Mouse (Mus musculus) limb, embryonic 15.5 days (tissue): ENCODE data around the gene Man2a1. TPM values are rescaled to one million over a fixed set of nuclear protein-coding genes. Genes with fewer than 3 reads are reported as not detected.

Experiments used
- ATAC-seq: fragments of 200-750 bp; cut with Nextera tagmentation; 2 replicates; pipeline ENCODE4 v1.8.0; 2017; ENCODE audit warnings: low read depth, moderate TSS enrichment; ENCODE audit not compliant: insufficient number of reproducible peaks, low FRiP score, low TSS enrichment
- H3K27ac ChIP-seq: fragments of 300-500 bp; sonication (generic); 2 replicates; pipeline ENCODE4 v1.5.1; 2015; ENCODE audit warnings: moderate library complexity, mild to moderate bottlenecking, inconsistent platforms
- H3K27me3 ChIP-seq: fragments of 300-500 bp; sonication (generic); 2 replicates; pipeline ENCODE4 v1.6.1; 2015; ENCODE audit warnings: inconsistent platforms
- H3K36me3 ChIP-seq: fragments of 300-500 bp; sonication (generic); 2 replicates; pipeline ENCODE4 v1.6.1; 2015; ENCODE audit warnings: inconsistent platforms
- H3K4me1 ChIP-seq: fragments of 300-500 bp; sonication (generic); 2 replicates; pipeline ENCODE4 v1.6.1; 2015; ENCODE audit warnings: inconsistent platforms
- H3K4me2 ChIP-seq: fragments of 300-500 bp; sonication (generic); 2 replicates; pipeline ENCODE4 v1.6.1; 2015; ENCODE audit warnings: mild to moderate bottlenecking, inconsistent platforms
- H3K4me3 ChIP-seq: fragments of 300-500 bp; sonication (generic); 2 replicates; pipeline ENCODE4 v1.5.1; 2015; ENCODE audit warnings: mild to moderate bottlenecking, inconsistent platforms
- H3K9ac ChIP-seq: fragments of 300-500 bp; sonication (generic); 2 replicates; pipeline ENCODE4 v1.6.1; 2015; ENCODE audit warnings: inconsistent platforms
- H3K9me3 ChIP-seq: fragments of 300-500 bp; sonication (generic); 2 replicates; pipeline ENCODE4 v1.6.1; 2016; ENCODE audit warnings: inconsistent platforms
- WGBS: fragments of 180-500 bp; shearing (Covaris S2); methylation state at CpG from one replicate; pipeline ENCODE4 v1.1.7; 2015; 5-methylcytosine and 5-hydroxymethylcytosine counted together
- polyA plus RNA-seq: library from polyadenylated mRNA; unstranded; fragments of >200 nt; fragmentation: Nextera tagmentation; extraction: Ambion mirVana; gene quantifications from 2 replicates; pipeline ENCODE4 v1.2.1, GENCODE M21; 2015

Gene Man2a1
- polyA plus RNA-seq, 1 experiment from 2014 or later, result 15.6 TPM

GRCm38 (mm10) chr17:64604163-64604562, 3.6 kb downstream of the Man2a1 start:
- no peak overlapping the region for H3K4me3 ChIP-seq
- no peak overlapping the region for H3K9ac ChIP-seq
- no peaks in the 10 kb centered on the region for H3K36me3 ChIP-seq
- WGBS, result 61% methylated on average over 5 of the region's 5 CpGs
- no peak overlapping the region for H3K4me2 ChIP-seq
- H3K27ac ChIP-seq, result no peak overlapping the region
- H3K27me3 ChIP-seq, result no peaks in the 10 kb centered on the region
- no peak for ATAC-seq
- no peaks in the 10 kb centered on the region for H3K9me3 ChIP-seq
- peaks cover 19% of the 10 kb centered on the region for H3K4me1 ChIP-seq

GRCm38 (mm10) chr17:64608228-64608627, 7.7 kb downstream of the Man2a1 start:
- WGBS, result 87% methylated on average over 6 of the region's 6 CpGs
- no peak for ATAC-seq
- H3K27ac ChIP-seq, result no peak overlapping the region
- H3K4me1 ChIP-seq, result peaks cover 38% of the 10 kb centered on the region
- H3K9ac ChIP-seq, result no peak overlapping the region
- no peaks in the 10 kb centered on the region for H3K27me3 ChIP-seq
- H3K9me3 ChIP-seq, result no peaks in the 10 kb centered on the region
- H3K4me3 ChIP-seq, result no peak overlapping the region
- H3K36me3 ChIP-seq, result no peaks in the 10 kb centered on the region; the same call in 1 of the 2 replicates
- no peak overlapping the region for H3K4me2 ChIP-seq

- Histone ChIP-seq H3K27me3 (no peaks in the 10 kb centered on the region), H3K4me1 (peaks cover 35% of the 10 kb centered on the region), H3K9ac (no peak overlapping the region), H3K4me3 (no peak overlapping the region), H3K36me3 (no peaks in the 10 kb centered on the region; the same call in 1 of the 2 replicates), H3K27ac (no peak overlapping the region), H3K4me2 (no peak overlapping the region), H3K9me3 (no peaks in the 10 kb centered on the region)
- no peak for ATAC-seq
- 67% methylated on average over 6 of the region's 6 CpGs for WGBS
Observed at GRCm38 (mm10) chr17:64608923-64609598, 8.5 kb downstream of the Man2a1 start.

- H3K4me3 ChIP-seq, result no peak overlapping the region
- H3K36me3 ChIP-seq, result no peaks in the 10 kb centered on the region; the same call in 1 of the 2 replicates
- ATAC-seq, result no peak
- no peak overlapping the region for H3K27ac ChIP-seq
- H3K27me3 ChIP-seq, result no peaks in the 10 kb centered on the region
- H3K9me3 ChIP-seq, result no peaks in the 10 kb centered on the region
- H3K4me2 ChIP-seq, result no peak overlapping the region
- 24% methylated on average over 3 of the region's 3 CpGs for WGBS
- H3K4me1 ChIP-seq, result peaks cover 33% of the 10 kb centered on the region
- no peak overlapping the region for H3K9ac ChIP-seq
Observed at GRCm38 (mm10) chr17:64609741-64610140, 9.2 kb downstream of the Man2a1 start.

GRCm38 (mm10) chr17:64611426-64611825, 10.9 kb downstream of the Man2a1 start:
- WGBS, result 77% methylated on average over 5 of the region's 5 CpGs
- peak overlapping the region; percentile 91 for H3K27ac ChIP-seq
- H3K36me3 ChIP-seq, result peaks cover 4% of the 10 kb centered on the region

GRCm38 (mm10) chr17:64612135-64612885, 11.8 kb downstream of the Man2a1 start:
- Histone ChIP-seq H3K36me3 (peaks cover 4% of the 10 kb centered on the region), H3K4me3 (no peak overlapping the region), H3K4me1 (peaks cover 34% of the 10 kb centered on the region), H3K27me3 (no peaks in the 10 kb centered on the region), H3K9ac (no peak overlapping the region), H3K27ac (peak overlapping the region; percentile 91), H3K9me3 (no peaks in the 10 kb centered on the region), H3K4me2 (0 out of 2 replicates have a peak overlapping the region, but pooled peaks have one; percentile 10)
- peak; percentile 88 for ATAC-seq
- 53% methylated on average over 16 of the region's 16 CpGs for WGBS

More at GRCm38 (mm10) chr17:64611426-64611825, 10.9 kb downstream of the Man2a1 start:
- no peaks in the 10 kb centered on the region for H3K27me3 ChIP-seq
- no peak overlapping the region for H3K4me3 ChIP-seq
- H3K9me3 ChIP-seq, result no peaks in the 10 kb centered on the region
- no peak overlapping the region for H3K4me2 ChIP-seq
- H3K9ac ChIP-seq, result no peak overlapping the region
- peaks cover 34% of the 10 kb centered on the region for H3K4me1 ChIP-seq
- ATAC-seq, result no peak

GRCm38 (mm10) chr17:64612930-64613329, 12.4 kb downstream of the Man2a1 start:
- no peak overlapping the region for H3K4me3 ChIP-seq
- ATAC-seq, result peak; percentile 61; the same call in 1 of the 2 replicates
- H3K4me1 ChIP-seq, result peaks cover 34% of the 10 kb centered on the region
- peaks cover 4% of the 10 kb centered on the region for H3K36me3 ChIP-seq
- peak overlapping the region; percentile 91 for H3K27ac ChIP-seq
- WGBS, result 52% methylated on average over 3 of the region's 3 CpGs
- H3K27me3 ChIP-seq, result no peaks in the 10 kb centered on the region
- peak overlapping the region; percentile 10; the same call in 1 of the 2 replicates for H3K4me2 ChIP-seq
- no peaks in the 10 kb centered on the region for H3K9me3 ChIP-seq
- H3K9ac ChIP-seq, result no peak overlapping the region

GRCm38 (mm10) chr17:64613351-64613750, 12.8 kb downstream of the Man2a1 start:
- 43% methylated on average over 3 of the region's 3 CpGs for WGBS

GRCm38 (mm10) chr17:64614804-64615203, 14.3 kb downstream of the Man2a1 start:
- peaks cover 4% of the 10 kb centered on the region for H3K36me3 ChIP-seq
- no peaks in the 10 kb centered on the region for H3K9me3 ChIP-seq
- peaks cover 34% of the 10 kb centered on the region for H3K4me1 ChIP-seq
- WGBS, result 81% methylated on average over 3 of the region's 3 CpGs
- H3K4me3 ChIP-seq, result no peak overlapping the region
- H3K27ac ChIP-seq, result no peak overlapping the region
- H3K27me3 ChIP-seq, result no peaks in the 10 kb centered on the region
- no peak overlapping the region for H3K4me2 ChIP-seq
- ATAC-seq, result no peak
- H3K9ac ChIP-seq, result no peak overlapping the region

More at GRCm38 (mm10) chr17:64613351-64613750, 12.8 kb downstream of the Man2a1 start:
- Histone ChIP-seq H3K4me2 (no peak overlapping the region), H3K36me3 (peaks cover 4% of the 10 kb centered on the region), H3K4me1 (peaks cover 34% of the 10 kb centered on the region), H3K27me3 (no peaks in the 10 kb centered on the region), H3K4me3 (no peak overlapping the region), H3K9ac (no peak overlapping the region), H3K27ac (peak overlapping the region; percentile 91), H3K9me3 (no peaks in the 10 kb centered on the region)
- ATAC-seq, result no peak

- Histone ChIP-seq H3K36me3 (peaks cover 4% of the 10 kb centered on the region; the same call in 1 of the 2 replicates), H3K9ac (no peak overlapping the region), H3K27me3 (no peaks in the 10 kb centered on the region), H3K4me1 (peaks cover 39% of the 10 kb centered on the region), H3K4me2 (no peak overlapping the region), H3K9me3 (no peaks in the 10 kb centered on the region), H3K27ac (no peak overlapping the region), H3K4me3 (no peak overlapping the region)
- 84% methylated on average over 6 of the region's 6 CpGs for WGBS
- no peak for ATAC-seq
Observed at GRCm38 (mm10) chr17:64615420-64615819, 14.9 kb downstream of the Man2a1 start.

- 86% methylated on average over 6 of the region's 6 CpGs for WGBS
- no peak overlapping the region for H3K4me3 ChIP-seq
- H3K36me3 ChIP-seq, result peaks cover 4% of the 10 kb centered on the region; the same call in 1 of the 2 replicates
- H3K27ac ChIP-seq, result no peak overlapping the region
- H3K9me3 ChIP-seq, result no peaks in the 10 kb centered on the region
- no peak overlapping the region for H3K9ac ChIP-seq
- no peaks in the 10 kb centered on the region for H3K27me3 ChIP-seq
- peaks cover 33% of the 10 kb centered on the region for H3K4me1 ChIP-seq
- no peak overlapping the region for H3K4me2 ChIP-seq
- ATAC-seq, result no peak
Observed at GRCm38 (mm10) chr17:64616259-64616658, 15.7 kb downstream of the Man2a1 start.

GRCm38 (mm10) chr17:64617838-64618237, 17.3 kb downstream of the Man2a1 start:
- Histone ChIP-seq H3K36me3 (peaks cover 4% of the 10 kb centered on the region; the same call in 1 of the 2 replicates), H3K4me2 (no peak overlapping the region), H3K27me3 (no peaks in the 10 kb centered on the region), H3K9ac (no peak overlapping the region), H3K4me3 (no peak overlapping the region), H3K27ac (no peak overlapping the region), H3K4me1 (peaks cover 18% of the 10 kb centered on the region), H3K9me3 (no peaks in the 10 kb centered on the region)
- 84% methylated on average over 4 of the region's 4 CpGs for WGBS
- no peak for ATAC-seq
